Mouse (Mus musculus) urinary bladder, postnatal 36 days (tissue): Measurements from ENCODE around the gene Gjd2.

Experiments used
- DNase-seq, 2 experiments: peaks; one replicate each; pipeline ENCODE4 v3.0.0; 2022; ENCODE audit warnings: low spot score in 2 of 2, mixed read lengths in 1 of 2

The Gjd2 gene

DNA sequence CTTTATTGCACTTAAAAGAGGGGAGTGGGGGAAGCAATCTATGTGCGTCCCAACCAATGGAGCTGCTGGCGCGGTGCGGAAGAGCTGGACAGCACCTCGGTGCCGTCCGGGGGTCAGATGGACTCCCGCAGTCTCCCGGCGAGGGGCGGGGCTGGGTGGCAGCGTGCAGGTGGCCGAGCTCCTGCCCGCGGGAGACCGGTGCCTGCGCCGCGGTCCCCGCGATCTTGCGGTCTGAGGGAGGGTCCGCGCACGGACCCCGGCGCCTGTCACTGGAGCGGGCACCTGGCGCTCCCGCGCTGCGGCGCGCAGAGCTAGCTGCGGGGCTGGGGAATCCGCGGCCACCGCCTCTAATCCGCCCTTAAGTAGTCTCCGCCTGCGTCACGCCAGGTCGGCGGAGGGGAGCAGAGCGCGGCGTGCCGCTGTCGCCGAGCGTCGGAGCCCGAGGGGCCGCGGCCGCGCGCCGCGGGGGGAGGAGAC is at the start of gene Gjd2:
Gene Gjd2 (minus strand): TSS at position 325 of the 477 bp plus-strand sequence.
- DNase-seq, result no peak

DNA sequence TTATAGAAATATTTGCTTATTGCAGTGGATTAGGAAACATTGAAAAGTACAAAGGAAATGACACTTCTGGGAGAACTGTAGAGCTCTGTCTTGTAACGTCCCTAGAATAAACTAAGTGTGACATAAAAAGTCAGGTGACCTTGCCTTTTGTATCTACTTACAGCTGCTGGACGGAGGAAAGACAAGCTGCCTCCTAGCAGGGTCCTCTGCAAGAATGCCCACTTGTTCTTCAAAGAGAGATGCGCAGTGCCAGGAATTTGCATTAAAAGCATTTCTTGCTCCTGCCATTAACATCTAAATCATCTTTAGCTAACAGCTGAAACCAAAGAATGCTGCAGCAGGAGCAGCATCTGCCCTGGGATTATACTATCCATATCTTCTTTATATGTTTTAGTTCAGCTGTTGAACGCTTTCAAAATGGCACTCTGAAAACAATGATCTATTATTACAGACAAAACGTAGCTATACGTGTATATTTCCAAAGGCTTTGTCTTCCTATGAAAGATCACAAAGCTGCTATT is 46.7 kb upstream of the Gjd2 start:
- no peak for DNase-seq

DNA sequence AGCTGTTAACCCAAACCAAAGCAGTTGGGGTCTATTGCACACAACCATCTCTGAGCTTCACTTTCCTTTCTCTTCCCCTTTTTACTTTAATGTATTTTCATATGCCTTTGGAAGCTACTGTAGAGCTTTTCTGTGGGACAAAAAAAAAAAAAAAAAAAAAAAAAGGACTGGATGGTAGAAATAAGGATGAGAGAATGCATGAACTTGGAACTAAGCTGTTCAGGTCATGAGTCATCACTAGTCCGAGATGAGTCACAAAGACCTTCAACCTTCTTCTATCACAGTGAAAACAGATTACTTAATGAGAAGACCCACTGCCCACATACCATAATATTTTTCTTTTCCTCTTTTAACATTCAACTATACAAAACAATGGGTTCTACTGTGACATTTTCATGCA is 46.2 kb upstream of the Gjd2 start:
- no peak for DNase-seq

DNA sequence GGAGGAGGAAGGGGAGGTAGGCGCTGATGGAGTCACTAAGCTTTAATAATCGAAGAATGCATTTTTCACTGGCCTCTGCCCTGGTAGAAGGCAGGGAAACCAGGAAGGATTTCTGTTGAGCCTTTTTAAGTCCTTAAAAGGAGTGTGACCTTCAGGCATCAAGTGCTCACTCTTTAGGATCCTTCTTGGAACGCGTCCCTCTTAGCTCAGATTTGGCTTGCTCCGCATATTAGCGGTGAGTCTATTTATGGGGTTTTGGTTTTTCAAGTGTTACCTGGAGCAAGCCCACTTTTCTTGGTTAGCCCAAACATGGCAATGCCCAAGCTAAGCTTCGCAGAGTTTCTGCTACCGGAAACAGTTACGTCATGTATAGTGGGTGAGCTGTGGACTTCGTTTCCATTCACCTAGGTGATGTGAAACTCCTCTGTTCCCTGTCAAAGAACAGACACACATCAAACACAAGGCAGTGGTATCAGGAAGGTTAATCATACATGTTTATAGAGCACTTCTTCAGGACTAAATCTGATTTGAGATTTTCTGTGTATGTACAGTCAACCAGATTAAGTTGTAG is 44.9 kb upstream of the Gjd2 start:
- no peak for DNase-seq

DNA sequence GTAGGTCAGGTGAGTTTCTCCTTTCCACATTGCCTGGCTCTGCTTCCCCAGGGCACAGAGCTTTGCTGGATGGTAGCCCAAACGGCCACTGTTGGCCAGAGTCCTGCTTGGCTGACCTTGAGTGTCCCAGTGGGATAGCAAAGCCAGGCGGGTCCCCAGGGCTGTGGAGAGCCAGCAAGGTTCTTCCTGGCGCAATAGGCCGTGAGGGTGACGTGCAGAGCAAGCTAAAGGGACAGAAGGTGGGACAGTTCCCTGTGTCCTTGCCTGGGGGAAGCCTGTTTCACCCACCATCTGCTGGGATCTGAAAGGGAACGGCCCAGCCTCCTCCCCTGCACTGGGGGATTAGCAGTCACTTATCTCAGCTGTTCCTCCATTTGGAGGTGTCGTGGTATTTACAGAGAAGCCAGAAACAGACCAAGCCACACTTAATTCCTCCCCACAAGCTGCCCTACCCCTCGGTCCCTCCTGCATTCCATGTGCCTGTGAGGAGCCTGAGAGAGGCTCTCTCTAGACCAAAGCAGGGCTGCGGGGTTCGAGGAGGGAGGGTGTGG is 44.0 kb upstream of the Gjd2 start:
- DNase-seq, result peak in 1 of 2 experiments; percentile 54

DNA sequence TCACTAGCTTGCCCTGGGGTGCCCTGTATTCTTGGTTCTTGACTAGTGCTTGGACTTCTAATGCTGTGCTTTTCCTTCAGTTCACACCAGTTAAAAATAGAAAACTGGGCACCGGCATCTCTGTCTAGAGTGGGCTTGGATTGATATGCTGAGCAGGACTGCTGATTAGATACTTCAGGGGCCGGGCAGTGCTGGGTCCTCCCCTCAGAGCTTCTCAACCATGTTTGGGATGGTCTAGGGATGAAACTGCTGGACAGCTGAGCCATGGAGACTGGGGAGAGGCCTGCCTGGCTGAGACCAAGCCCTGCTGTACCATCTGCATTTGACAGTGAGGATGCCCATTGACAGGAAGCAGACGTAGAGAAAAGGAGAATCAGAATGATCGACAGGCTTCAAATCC is 40.7 kb upstream of the Gjd2 start:
- DNase-seq, result no peak

DNA sequence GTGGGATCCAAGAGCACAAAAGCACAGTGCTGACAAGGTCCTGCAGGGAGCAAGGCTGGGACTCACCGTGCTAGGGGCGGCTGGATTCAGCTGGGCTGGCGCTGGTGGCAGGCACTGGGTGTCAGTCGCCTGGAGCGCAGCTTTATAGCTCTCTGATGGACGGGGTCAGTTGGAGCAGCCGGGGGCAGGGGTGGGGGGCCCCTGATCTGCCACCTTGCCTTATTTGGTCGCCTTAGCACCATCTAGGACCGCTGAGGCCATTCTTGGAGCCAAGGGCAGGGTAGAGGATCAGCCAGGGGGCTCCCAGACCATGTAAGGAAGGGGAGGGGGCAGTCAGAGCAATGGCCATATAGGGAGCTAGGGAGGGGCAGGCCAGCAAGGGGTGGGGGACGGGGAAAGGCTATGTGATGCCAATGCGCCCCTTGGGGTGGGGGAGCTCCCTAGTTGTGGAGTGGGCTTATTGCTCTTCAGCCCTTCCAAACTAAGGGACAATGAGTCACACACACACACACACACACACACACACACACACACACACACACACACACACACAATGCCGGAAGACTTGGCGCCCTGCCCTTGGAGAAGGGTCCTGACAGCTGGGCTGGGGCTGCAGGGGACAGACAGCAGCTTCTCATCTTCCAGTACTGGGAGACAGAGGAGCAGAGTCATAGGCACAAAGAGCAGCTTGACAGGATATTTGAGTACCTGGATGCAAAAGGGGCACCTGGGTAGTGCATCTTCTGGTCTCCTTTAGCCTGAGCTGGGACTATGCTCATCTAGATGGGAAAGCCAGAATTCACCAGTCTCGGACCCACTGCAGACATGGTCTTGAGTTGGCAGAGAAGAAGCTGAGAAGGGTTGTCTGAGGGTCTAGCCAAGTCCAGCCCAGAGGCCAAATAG is 39.5 kb upstream of the Gjd2 start, which contains the start of gene Actc1:
Gene Actc1 (minus strand): TSS at position 853 of the 903 bp plus-strand sequence.
- DNase-seq, result no peak

DNA sequence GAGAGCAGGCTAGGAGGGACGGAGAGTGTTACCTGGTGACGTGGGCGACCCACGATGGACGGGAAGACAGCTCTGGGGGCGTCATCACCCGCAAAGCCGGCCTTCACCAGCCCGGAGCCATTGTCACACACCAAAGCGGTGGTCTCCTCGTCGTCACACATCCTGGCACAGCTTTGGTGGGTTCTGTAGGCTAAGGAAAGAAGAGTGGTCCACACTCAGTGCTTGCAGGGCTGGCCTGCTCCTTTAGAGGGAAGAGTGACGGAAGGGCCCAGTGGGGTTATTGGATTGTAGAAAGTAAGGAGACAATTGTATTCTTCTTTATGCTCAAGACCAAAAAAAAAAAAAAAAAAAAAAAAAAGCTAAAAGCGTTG is 38.4 kb upstream of the Gjd2 start:
- DNase-seq, result no peak

DNA sequence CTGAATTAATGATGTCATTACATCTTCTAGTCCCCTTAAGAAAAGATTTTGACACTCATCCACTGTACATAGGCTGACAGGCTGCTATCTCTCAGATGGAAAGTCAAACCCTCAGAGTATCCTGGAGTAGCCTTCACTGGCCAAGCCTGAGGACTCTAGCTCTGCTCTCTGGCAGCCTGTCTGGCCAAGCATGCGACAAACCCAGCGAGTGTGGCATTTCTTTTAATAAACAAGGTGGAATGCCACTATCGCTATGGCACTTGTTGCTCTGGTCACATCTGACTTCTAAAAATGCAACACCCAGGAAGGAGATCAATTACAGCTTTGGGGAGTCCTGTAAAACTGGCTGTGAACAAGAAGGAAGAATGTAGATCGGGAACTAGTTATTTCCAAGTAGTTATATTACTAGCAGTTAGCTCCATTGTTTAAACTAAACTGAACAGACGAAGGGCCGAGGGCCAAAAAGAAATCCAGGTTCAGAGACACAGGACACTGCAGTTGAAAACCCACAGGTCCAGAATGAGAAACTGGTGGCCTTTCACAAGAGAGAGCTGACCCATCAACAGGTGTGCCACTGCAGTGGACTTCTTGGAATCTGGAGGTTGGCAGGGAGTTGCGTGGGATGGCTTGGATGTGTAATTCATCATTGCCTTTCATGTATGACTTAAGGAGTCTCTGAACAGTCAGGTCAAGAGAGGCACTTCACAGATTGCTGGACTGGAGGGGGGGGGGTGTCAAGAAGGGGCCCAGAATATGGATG is 37.9 kb upstream of the Gjd2 start:
- DNase-seq, result no peak

DNA sequence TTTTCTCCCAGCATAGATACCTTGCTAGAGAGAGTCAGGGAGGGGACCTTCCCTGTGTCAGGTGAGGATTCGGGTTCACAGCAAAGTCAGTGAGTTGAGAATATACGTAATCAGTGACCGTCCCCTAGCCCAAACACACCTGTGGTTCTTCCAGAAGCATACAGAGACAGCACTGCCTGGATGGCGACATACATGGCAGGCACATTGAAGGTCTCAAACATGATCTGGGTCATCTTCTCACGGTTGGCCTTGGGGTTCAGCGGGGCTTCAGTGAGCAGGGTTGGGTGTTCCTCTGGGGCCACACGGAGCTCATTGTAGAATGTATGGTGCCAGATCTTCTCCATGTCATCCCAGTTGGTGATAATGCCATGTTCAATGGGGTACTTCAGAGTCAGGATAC is 36.7 kb upstream of the Gjd2 start:
- DNase-seq, result no peak

DNA sequence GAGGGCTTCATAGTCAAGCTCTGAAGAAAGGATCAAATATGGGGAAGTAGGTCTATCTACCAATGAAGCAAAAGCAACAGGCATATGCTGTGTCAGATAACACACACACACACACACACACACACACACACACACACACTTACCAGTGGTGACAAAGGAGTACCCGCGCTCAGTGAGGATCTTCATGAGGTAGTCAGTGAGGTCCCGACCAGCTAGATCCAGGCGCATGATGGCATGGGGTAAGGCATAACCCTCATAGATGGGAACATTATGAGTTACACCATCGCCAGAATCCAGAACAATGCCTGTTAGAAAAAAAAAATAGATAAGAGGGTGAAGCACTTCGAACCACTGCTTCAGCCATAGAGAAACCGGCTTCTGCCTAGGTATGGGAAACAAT is 36.0 kb upstream of the Gjd2 start:
- no peak for DNase-seq

DNA sequence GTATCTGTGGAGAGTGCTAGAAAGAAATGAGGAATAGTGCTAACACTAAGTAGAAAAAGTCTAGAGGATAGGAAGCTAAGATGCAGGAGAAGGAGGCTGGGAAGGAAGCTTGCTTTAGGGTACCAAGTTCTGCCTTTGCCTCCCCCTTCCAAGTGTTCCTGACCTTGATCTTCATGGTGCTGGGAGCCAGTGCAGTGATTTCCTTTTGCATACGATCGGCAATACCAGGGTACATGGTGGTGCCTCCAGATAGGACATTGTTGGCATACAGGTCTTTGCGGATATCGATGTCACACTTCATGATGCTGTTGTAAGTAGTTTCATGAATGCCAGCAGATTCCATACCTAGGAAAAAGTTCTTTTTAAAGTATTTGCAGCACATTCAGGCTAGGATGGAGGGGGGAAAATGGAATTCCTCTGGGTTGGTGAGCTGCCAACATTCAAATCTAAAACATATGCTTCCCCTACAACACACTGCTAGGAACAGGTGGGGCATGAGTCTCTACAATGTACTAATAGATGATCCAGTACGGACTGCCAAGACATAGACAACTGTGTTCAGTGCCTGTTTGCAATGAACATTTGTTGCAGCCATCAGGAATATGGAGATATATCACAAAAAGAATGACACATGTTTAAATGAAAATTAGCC is 34.7 kb upstream of the Gjd2 start:
- DNase-seq, result no peak

DNA sequence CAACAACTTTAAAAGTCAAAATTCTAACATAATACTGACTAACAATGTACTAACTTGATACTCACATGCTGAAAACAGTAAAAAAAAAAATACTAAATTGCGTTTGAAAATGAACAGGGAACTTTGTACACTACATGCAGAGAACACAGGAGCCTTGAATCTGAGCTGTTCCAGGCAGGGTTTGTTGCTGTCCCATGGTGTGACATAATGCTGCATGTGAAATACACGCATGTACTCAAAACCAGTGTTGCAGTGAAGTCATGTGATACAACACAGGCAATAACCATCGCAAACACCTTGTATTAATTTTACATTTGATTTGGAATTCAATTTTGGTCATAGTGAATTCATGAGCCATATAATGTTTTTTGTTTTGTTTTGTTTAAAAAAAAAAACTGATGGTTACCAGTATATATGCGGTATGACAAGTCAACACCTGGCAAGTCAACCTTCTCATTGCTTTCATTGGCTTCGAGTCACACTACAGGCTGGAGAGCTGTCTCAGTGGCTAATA is 32.8 kb upstream of the Gjd2 start:
- DNase-seq, result no peak

DNA sequence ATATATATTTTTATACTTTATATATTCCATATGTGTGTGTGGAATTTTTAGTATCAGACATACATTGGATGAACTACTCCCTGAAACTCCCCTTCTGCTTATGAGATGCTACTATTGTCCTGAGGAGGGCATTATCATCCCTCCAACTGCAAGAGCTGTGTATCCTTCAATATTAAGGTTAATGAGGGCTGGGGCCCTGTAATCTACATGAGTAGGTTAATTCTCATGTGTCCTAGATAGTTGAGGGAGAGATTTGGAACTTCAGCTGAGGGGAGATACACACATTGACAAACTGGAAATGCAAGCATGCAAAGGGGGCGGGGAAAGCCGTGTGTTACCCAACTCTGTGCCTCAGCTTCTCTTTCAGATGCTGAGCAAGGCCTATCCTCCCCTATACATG is 24.5 kb upstream of the Gjd2 start:
- no peak for DNase-seq

DNA sequence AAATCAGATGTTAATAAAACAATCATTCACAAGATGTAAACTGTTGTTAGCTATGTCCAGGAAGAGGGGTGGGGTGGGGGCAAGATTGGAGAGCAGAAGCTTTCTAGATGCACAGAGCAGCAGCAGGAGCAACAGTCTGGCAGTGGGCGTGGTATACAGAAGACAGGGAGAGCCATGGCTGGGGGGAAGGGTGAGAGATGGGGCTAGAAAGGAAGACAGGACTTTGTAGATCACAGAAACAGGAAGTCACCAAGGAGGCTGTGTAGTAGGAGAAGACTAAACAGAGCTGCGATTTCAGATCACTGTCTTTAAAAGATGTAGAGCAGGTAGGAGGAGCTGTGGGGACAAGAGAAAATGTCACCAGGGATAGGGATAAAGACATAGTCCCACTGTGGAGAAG is 18.8 kb upstream of the Gjd2 start:
- DNase-seq, result no peak

DNA sequence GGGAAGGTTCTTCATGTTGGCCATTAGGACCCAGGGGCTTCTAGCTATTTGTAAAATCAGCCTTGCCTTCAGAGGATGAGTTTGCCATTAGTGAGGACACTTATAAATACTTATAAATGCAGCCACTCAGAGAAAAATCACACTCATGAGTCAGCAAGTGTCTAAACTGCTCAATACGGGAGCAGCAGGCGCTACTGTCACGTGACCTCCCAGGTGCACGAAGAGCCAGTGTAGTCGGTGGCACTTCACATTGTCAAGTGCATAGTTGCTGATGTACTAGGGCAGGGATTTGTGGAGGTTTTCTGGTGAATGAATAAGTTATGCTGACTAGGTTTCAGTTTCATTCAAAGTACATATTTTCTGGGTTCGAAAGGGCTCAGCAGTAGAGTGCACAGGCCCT is 10.0 kb upstream of the Gjd2 start:
- DNase-seq, result no peak

DNA sequence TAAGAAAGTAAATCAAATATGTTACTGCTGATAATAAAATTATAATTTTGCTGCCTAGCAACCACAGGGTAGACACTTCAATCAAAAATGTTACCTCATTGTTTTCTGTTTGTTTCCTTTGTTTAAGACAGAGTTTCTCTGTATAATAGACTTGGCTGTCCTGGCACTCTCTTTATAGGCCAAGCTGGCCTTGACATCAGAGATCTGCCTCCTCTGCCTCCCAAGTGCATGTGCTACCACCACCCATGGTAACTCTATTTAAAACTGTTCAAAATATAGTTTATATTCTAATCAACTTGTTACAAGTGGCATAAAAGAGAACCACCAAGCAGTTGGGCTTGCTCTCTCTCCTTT is 6.8 kb upstream of the Gjd2 start:
- no peak for DNase-seq

DNA sequence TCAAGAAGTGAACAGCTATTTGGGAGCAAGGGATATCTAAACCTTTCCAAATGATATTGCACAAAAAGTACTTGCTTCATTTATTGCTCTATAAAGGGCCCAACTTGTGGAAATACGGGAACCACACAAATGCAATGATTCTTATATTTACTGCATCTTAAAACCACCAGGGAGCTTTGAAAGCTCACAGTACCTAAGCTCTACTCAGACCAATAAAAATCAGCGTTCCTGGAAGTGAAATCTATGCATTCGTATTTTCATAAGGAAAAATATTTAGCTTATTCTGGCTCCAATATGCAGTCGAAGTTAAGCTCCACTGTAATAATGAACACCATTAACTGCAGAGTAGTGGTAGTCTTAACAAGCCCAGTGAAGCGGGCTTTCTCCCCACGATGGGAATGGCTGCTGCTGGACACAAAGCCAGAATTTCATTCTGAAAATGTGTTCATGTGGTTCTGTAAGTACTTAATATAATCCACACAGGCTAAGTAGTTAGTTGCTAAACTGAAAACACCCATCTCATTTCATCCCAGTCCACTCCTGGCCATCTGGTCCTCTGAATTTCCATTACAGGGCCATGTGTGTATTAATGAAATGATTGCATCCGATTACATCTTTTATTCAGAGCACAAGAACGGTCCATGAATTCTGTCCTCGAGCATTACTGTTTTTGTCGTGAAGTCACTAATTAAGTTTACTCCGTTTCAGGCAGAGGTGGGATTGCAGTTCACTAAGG is 6.2 kb upstream of the Gjd2 start:
- DNase-seq, result no peak

DNA sequence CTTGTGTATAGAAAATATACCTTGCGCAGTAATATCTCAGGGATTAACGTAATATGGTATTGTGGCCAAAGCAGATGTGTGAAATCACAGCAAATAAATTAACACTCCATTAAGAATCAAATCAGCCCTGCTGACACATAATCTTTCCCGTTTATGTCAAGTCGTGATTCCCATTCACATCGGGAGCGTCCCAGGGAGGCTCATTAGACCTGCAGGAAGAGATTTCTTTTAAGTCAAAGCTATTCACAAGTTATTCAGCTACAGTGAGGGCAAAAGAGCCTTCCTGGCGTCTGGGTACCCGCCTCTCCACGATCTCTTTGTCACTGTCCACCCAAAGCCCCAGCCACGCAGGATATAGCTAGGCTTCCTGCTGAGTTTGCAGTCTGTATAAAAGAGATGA is 4.7 kb upstream of the Gjd2 start:
- DNase-seq, result no peak

DNA sequence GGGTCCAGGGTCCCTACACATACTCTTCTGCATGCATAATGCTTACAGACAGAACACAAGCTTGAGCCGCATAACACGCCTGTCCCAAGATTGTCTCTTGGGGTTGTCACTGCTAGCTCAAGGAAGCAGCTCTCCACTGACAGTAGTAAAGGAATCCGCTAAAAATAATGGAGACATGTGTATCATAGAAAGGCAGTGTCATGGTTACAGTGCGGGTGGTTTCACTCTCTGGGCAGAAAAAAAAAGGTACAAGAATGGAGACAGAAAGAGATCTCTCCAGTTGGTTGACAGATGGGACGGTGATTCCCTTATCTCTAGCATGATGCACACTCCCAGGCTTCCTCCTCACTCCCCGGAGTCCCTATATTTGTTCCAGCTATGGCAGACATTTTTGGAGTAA is 1.4 kb upstream of the Gjd2 start:
- no peak for DNase-seq

DNA sequence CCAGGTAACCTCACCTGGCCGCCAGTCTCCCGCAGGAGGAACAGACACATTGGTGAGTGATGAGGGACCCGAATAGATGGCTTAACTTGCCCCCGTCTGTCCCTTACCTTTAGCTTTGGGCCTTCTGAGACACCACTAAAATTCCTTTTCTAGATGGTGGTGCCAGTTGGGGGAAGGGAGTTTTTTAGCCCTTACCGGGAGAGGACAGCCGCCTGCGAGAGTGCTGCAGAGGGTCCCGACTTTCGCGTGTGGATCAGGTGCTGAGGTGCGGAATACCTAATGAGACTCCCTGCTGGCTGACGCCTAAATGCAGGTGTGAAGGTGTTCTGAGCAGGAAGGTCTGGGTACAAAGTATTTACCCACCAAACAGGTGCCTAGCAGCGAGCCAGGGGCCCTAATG is 427 bp upstream of the Gjd2 start:
- no peak for DNase-seq
